Mouse (Mus musculus) myocyte (in vitro differentiated cells): Measurements from ENCODE around the gene Mau2. TPM values are rescaled to one million over a fixed set of nuclear protein-coding genes. Genes with fewer than 3 reads are reported as not detected.
A peak's percentile ranks its signal among the peaks of the same experiment; 100 is the strongest.
"Not testable (repeated sequence)": the region's sequence is repeated elsewhere in the genome, so short reads cannot be mapped to it uniquely, and the experiment has no call there.

ENCODE experiments used
- H3K27me3 ChIP-seq: one replicate; pipeline ENCODE4 v1.6.1; 2011; ENCODE audit not compliant: control insufficient read depth, insufficient read depth, insufficient read length
- H3K36me3 ChIP-seq: one replicate; pipeline ENCODE4 v1.6.1; 2011; ENCODE audit not compliant: control insufficient read depth, insufficient read depth
- H3K4me2 ChIP-seq: one replicate; pipeline ENCODE4 v1.6.1; 2011; ENCODE audit warnings: low read depth, control low read depth
- H3K4me3 ChIP-seq: one replicate; pipeline ENCODE4 v1.5.1; 2011; ENCODE audit warnings: mild to moderate bottlenecking, control low read depth, moderate library complexity
- H3K79me2 ChIP-seq: one replicate; pipeline ENCODE4 v1.6.1; 2011; ENCODE audit not compliant: control insufficient read depth, insufficient read depth
- H3ac ChIP-seq: one replicate; pipeline ENCODE4 v1.6.1; 2011; ENCODE audit not compliant: control insufficient read depth, insufficient read length
- CEBPB ChIP-seq: IDR thresholded peaks from 2 replicates; pipeline ENCODE4 v1.6.1; 2011; ENCODE audit warnings: mild to moderate bottlenecking, moderate library complexity; ENCODE audit not compliant: poor library complexity, insufficient read depth, severe bottlenecking
- E2F4 ChIP-seq: IDR thresholded peaks from one replicate; pipeline ENCODE4 v1.6.1; 2011; ENCODE audit warnings: mild to moderate bottlenecking, control low read depth, moderate library complexity; ENCODE audit not compliant: insufficient read depth
- MAX ChIP-seq: IDR thresholded peaks from one replicate; pipeline ENCODE4 v1.6.1; 2011; ENCODE audit warnings: low read depth, mild to moderate bottlenecking, control low read depth
- MYOD1 ChIP-seq, 3 experiments: IDR thresholded peaks; one replicate each; pipeline ENCODE4 v1.6.1; 2011; ENCODE audit warnings: control low read depth in 2 of 3, low read depth in 2 of 3, mild to moderate bottlenecking in 2 of 3, moderate library complexity in 1 of 3; ENCODE audit not compliant: insufficient read length in 2 of 3, control insufficient read depth in 1 of 3
- MYOG ChIP-seq, 3 experiments: IDR thresholded peaks; one replicate each; pipeline ENCODE4 v1.6.1; 2011; ENCODE audit warnings: control low read depth in 2 of 3, low read depth in 2 of 3, mild to moderate bottlenecking in 2 of 3; ENCODE audit not compliant: insufficient read length in 2 of 3, control insufficient read depth in 1 of 3, insufficient read depth in 1 of 3
- POLR2A ChIP-seq: IDR thresholded peaks from one replicate; pipeline ENCODE4 v1.6.1; 2011; ENCODE audit warnings: low read depth, mild to moderate bottlenecking, control low read depth, moderate library complexity; ENCODE audit not compliant: insufficient read length
- POLR2AphosphoS2 ChIP-seq: IDR thresholded peaks from one replicate; pipeline ENCODE4 v1.6.1; 2011; ENCODE audit warnings: low read depth, control low read depth; ENCODE audit not compliant: insufficient read length
- REST ChIP-seq: IDR thresholded peaks from one replicate; pipeline ENCODE4 v1.6.1; 2011; ENCODE audit warnings: mild to moderate bottlenecking, control low read depth, moderate library complexity; ENCODE audit not compliant: insufficient read depth, insufficient read length
- SRF ChIP-seq: IDR thresholded peaks from one replicate; pipeline ENCODE4 v1.6.1; 2011; ENCODE audit warnings: low read depth; ENCODE audit not compliant: control insufficient read depth, insufficient read length
- TCF12 ChIP-seq: IDR thresholded peaks from one replicate; pipeline ENCODE4 v1.6.1; 2011; ENCODE audit warnings: mild to moderate bottlenecking, control low read depth; ENCODE audit not compliant: poor library complexity, insufficient read depth, severe bottlenecking
- TCF3 ChIP-seq: IDR thresholded peaks from one replicate; pipeline ENCODE4 v1.6.1; 2011; ENCODE audit warnings: low read depth, control low read depth; ENCODE audit not compliant: insufficient read length
- USF1 ChIP-seq: IDR thresholded peaks from one replicate; pipeline ENCODE4 v1.6.1; 2011; ENCODE audit warnings: low read depth, mild to moderate bottlenecking, control low read depth, moderate library complexity
- polyA plus RNA-seq: library from polyadenylated mRNA; unstranded; fragments of >200 nt; fragmentation: generic; extraction: Trizol; gene quantifications from one replicate; pipeline ENCODE4 v1.2.1, GENCODE M21; 2012; ENCODE audit warnings: missing spikeins

Gene Mau2
- polyA plus RNA-seq, 1 experiment, result 27.4 TPM

- no peaks in the 10 kb centered on the region for H3K27me3 ChIP-seq
- no peak within 1 kb of the TSS for H3K4me3 ChIP-seq
- H3K36me3 ChIP-seq, result peaks cover 9% of the 10 kb centered on the region
- no peak within 1 kb of the TSS for H3K4me2 ChIP-seq
- H3ac ChIP-seq, result no peak within 1 kb of the TSS
- TF ChIP-seq POLR2AphosphoS2, result peak; percentile 11
- no peak for TF ChIP-seq TCF3
- H3K79me2 ChIP-seq, result no peaks in the 10 kb centered on the region
These were observed 30.0 kb upstream of the Mau2 start, which contains the start of gene Tm6sf2 for GRCm38 (mm10) chr8:70072441-70073069. Tm6sf2 (plus strand) TSS chr8:70072924.

DNA sequence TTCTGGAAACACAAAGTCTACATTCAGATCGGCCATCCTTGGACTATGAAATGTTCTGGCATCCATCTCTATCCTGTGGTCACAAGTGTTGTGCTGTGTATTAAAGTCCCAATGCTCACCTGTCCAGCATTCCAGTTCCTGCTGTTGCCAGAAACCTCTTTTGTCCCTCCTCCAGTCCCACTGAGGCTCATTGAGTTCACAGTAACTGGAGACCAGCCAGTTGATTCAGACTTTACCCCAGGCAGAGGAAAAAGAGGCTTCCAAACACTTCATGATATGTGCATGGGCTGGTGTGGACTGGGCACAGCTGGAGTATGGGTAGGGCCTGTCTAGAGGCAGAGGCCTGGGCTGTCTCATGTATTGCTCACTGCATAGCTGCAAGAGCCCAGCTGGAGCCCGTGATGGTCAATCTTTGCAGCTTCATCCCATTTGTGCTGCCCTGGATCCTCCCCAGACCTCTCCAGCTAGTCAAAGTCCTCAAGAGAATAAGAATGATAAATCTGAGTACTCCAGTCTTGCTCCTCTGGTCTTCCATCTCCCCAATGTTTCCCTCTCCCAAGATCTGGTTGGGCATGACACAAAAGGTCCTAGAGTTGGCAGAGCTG lies 29.4 kb upstream of the Mau2 start:
- Histone ChIP-seq H3K4me3 (no peak overlapping the region), H3K4me2 (no peak overlapping the region), H3K79me2 (no peaks in the 10 kb centered on the region), H3K36me3 (peaks cover 13% of the 10 kb centered on the region), H3ac (no peak overlapping the region), H3K27me3 (no peaks in the 10 kb centered on the region)
- TF ChIP-seq REST, result no peak
- no peak for TF ChIP-seq TCF12
- TF ChIP-seq POLR2A, result no peak
- TF ChIP-seq MYOG (IDR thresholded peaks at IDR 0.05; ENCODE audit: control insufficient read depth in 1 of 3, insufficient read depth in 1 of 3, insufficient read length in 2 of 3, low read depth in 2 of 3), result no peak
- TF ChIP-seq CEBPB, result no peak
- no peak for TF ChIP-seq POLR2AphosphoS2
- TF ChIP-seq SRF, result no peak
- TF ChIP-seq TCF3, result no peak
- no peak for TF ChIP-seq MYOD1 (IDR thresholded peaks at IDR 0.05; ENCODE audit: control insufficient read depth in 1 of 3, insufficient read length in 2 of 3, low read depth in 2 of 3)
- no peak for TF ChIP-seq MAX
- no peak for TF ChIP-seq E2F4
- no peak for TF ChIP-seq USF1

- TF ChIP-seq POLR2A (no peak), POLR2AphosphoS2 (no peak), CEBPB (no peak), MAX (no peak), MYOD1 (IDR thresholded peaks at IDR 0.05; ENCODE audit: control insufficient read depth in 1 of 3, insufficient read length in 2 of 3, low read depth in 2 of 3) (no peak), TCF3 (no peak), MYOG (IDR thresholded peaks at IDR 0.05; ENCODE audit: control insufficient read depth in 1 of 3, insufficient read depth in 1 of 3, insufficient read length in 2 of 3, low read depth in 2 of 3) (no peak), E2F4 (no peak), TCF12 (no peak), SRF (no peak), REST (no peak), USF1 (no peak)
- H3ac ChIP-seq, result no peak overlapping the region
- H3K36me3 ChIP-seq, result peaks cover 30% of the 10 kb centered on the region
- no peaks in the 10 kb centered on the region for H3K79me2 ChIP-seq
- H3K4me2 ChIP-seq, result no peak overlapping the region
- no peak overlapping the region for H3K4me3 ChIP-seq
- no peaks in the 10 kb centered on the region for H3K27me3 ChIP-seq
These were observed 15.2 kb upstream of the Mau2 start for GRCm38 (mm10) chr8:70057721-70058120.

- H3K4me3 ChIP-seq, result not testable (repeated sequence)
- Histone ChIP-seq H3K79me2 (peaks cover 17% of the 10 kb centered on the region), H3K36me3 (peaks cover 29% of the 10 kb centered on the region)
These were observed 7.9 kb upstream of the Mau2 start for GRCm38 (mm10) chr8:70050434-70050833.

DNA sequence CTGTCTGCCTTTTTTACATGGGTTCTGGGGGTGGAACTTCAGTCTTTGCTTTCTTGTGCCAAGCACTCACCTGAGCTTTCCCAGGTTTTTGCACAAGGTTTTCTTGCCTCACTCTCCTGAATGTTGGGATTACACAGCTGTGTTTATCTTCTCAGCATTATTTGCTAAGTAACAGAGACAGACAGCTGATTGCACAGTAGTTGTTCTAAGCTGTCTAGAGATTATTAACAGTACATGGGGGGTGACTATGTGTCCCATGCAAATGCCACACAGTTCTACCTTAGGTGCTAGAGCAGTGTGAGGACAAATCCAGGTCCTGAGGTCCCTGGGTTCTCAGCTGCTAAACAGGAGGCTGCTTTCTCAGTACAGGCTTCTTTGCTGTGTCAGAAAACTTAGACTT lies 7.1 kb upstream of the Mau2 start:
- Histone ChIP-seq H3K4me3 (no peak overlapping the region), H3K4me2 (no peak overlapping the region), H3ac (no peak overlapping the region), H3K27me3 (no peaks in the 10 kb centered on the region), H3K36me3 (peaks cover 23% of the 10 kb centered on the region), H3K79me2 (peaks cover 24% of the 10 kb centered on the region)
- TF ChIP-seq MYOD1 (IDR thresholded peaks at IDR 0.05; ENCODE audit: control insufficient read depth in 1 of 3, insufficient read length in 2 of 3, low read depth in 2 of 3), result no peak
- no peak for TF ChIP-seq E2F4
- TF ChIP-seq CEBPB, result no peak
- no peak for TF ChIP-seq REST
- TF ChIP-seq TCF12, result no peak
- TF ChIP-seq MAX, result no peak
- no peak for TF ChIP-seq TCF3
- no peak for TF ChIP-seq MYOG (IDR thresholded peaks at IDR 0.05; ENCODE audit: control insufficient read depth in 1 of 3, insufficient read depth in 1 of 3, insufficient read length in 2 of 3, low read depth in 2 of 3)
- no peak for TF ChIP-seq POLR2AphosphoS2
- no peak for TF ChIP-seq POLR2A
- no peak for TF ChIP-seq USF1
- TF ChIP-seq SRF, result no peak

More at GRCm38 (mm10) chr8:70050434-70050833, 7.9 kb upstream of the Mau2 start:
- H3K4me2 ChIP-seq, H3ac ChIP-seq, H3K27me3 ChIP-seq: not testable (repeated sequence)
